Mouse (Mus musculus) kidney, postnatal 4 days (tissue): Measurements from ENCODE around the gene Dbndd2.

Experiments
- DNase-seq, 2 experiments: peaks; one replicate each; pipeline ENCODE4 v3.0.0; 2021; ENCODE audit warnings: mixed read lengths in 2 of 2

Gene Dbndd2

GRCm38 (mm10) chr2:164542598-164542997 is 56.7 kb downstream of the Dbndd2 start:
- DNase-seq: no peak
